Comparison of ENCODE assay signal across 8 mouse cellular contexts in the genomic region with DNA sequence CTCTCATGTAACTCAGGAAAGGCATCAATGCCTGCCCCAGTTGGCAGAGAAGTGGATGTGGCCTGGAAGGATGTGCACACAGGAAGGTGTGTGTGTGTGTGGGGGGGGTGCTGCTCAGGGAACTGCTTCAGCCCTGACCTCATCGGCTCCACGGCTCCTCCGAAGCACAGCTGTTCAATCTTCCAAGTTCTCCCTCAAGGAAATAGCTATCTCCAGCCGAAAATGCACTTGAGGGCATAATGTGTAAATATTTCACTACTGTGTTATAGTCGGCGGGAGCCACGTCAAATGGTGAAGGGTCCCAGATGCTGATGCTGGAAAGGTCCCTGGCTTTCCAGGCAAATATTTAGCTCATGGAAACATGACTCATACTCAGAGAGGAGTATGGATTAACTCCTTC. TPM values are rescaled to one million over a fixed set of nuclear protein-coding genes. Genes with fewer than 3 reads are reported as not detected.
DNase-seq lines count a peak whose midpoint lies in the region; ATAC-seq and TF ChIP-seq lines count a peak whose summit lies in the region.

No protein-coding gene starts in this region.

- no peaks in the 10 kb centered on the region for H3K27me3 ChIP-seq in forebrain, embryonic 10.5 days (ENCODE audit: poor library complexity, severe bottlenecking)
- H3K27me3 ChIP-seq in forebrain, embryonic 11.5 days (ENCODE audit: control insufficient read depth, insufficient read depth, low read length) = no peaks in the 10 kb centered on the region
- H3K27me3 ChIP-seq in liver, postnatal 0 days (ENCODE audit: insufficient read depth, low read length) = no peaks in the 10 kb centered on the region

- H3K4me3 ChIP-seq in forebrain, embryonic 10.5 days = no peak overlapping the region
- H3K4me3 ChIP-seq in forebrain, embryonic 11.5 days (ENCODE audit: low read depth, low read length) = no peak overlapping the region
- no peak overlapping the region for H3K4me3 ChIP-seq in liver, postnatal 0 days (ENCODE audit: low read depth, low read length)

- TF ChIP-seq EP300 in liver, postnatal 0 days (IDR thresholded peaks at IDR 0.05; ENCODE audit: low read depth) = no peak

- H3K9ac ChIP-seq in forebrain, embryonic 11.5 days (ENCODE audit: low read length) = no peak overlapping the region
- no peak overlapping the region for H3K9ac ChIP-seq in liver, postnatal 0 days (replicated peaks)

- TF ChIP-seq CTCF in liver, postnatal 0 days (IDR thresholded peaks at IDR 0.05; ENCODE audit: low read depth) = no peak

- peaks cover 6% of the 10 kb centered on the region; the same call in 1 of the 2 replicates for H3K36me3 ChIP-seq in forebrain, embryonic 10.5 days (replicated peaks)
- no peaks in the 10 kb centered on the region for H3K36me3 ChIP-seq in forebrain, embryonic 11.5 days (ENCODE audit: control insufficient read depth, insufficient read depth, low read length)
- no peaks in the 10 kb centered on the region; the same call in 1 of the 2 replicates for H3K36me3 ChIP-seq in liver, postnatal 0 days (replicated peaks; ENCODE audit: insufficient read depth, low read length)

- WGBS in forebrain, embryonic 10.5 days = 80% methylated on average over 7 of the region's 7 CpGs
- WGBS in forebrain, embryonic 11.5 days = 74% methylated on average over 7 of the region's 7 CpGs
- 53% methylated on average over 7 of the region's 7 CpGs for WGBS in liver, postnatal 0 days (ENCODE audit: insufficient replicate concordance)

- no peak for ATAC-seq in forebrain, embryonic 11.5 days (replicated peaks; ENCODE audit: low FRiP score)
- ATAC-seq in hematopoietic stem cell, adult 5-6 weeks (replicated peaks in 1 of 2; ENCODE audit: insufficient read depth in 1 of 2, low FRiP score in 2 of 2, low TSS enrichment in 1 of 2, low read depth in 1 of 2, poor library complexity in 2 of 2, severe bottlenecking in 2 of 2) = peak; percentile 47 to 57; a peak in 3 of 4 replicates
- ATAC-seq in liver, postnatal 0 days = peak; percentile 31; the same call in 1 of the 2 replicates

- peak overlapping the region; percentile 66 for H3K27ac ChIP-seq in forebrain, embryonic 10.5 days
- H3K27ac ChIP-seq in forebrain, embryonic 11.5 days (ENCODE audit: low read depth, low read length) = no peak overlapping the region
- H3K27ac ChIP-seq in liver, postnatal 0 days (ENCODE audit: low read depth) = 0 out of 2 replicates have a peak overlapping the region, but pooled peaks have one; percentile 24

- H3K4me2 ChIP-seq in forebrain, embryonic 11.5 days (ENCODE audit: low read depth, low read length, severe bottlenecking) = no peak overlapping the region
- no peak overlapping the region for H3K4me2 ChIP-seq in liver, postnatal 0 days (ENCODE audit: low read depth, low read length)

- DNase-seq in forebrain, embryonic 10.5 days (ENCODE audit: extremely low spot score, low spot score) = no peak
- DNase-seq in forebrain, embryonic 11.5 days (ENCODE audit: low spot score) = no peak
- DNase-seq in embryo, embryonic 10.5 days (ENCODE audit: low spot score) = peak; percentile 39
- DNase-seq in liver, postnatal 0 days = peak; percentile 36
- DNase-seq in B cell, adult 2 months = no peak
- no peak for DNase-seq in spleen, postnatal 36 days (ENCODE audit: low spot score in 2 of 2)
- DNase-seq in cerebellum, adult 9-10 months = no peak

- H3K9me3 ChIP-seq in forebrain, embryonic 10.5 days = no peaks in the 10 kb centered on the region
- no peaks in the 10 kb centered on the region for H3K9me3 ChIP-seq in forebrain, embryonic 11.5 days (ENCODE audit: control insufficient read depth, low read length)
- no peaks in the 10 kb centered on the region for H3K9me3 ChIP-seq in liver, postnatal 0 days (ENCODE audit: low read length)

- H3K4me1 ChIP-seq in forebrain, embryonic 10.5 days = peaks cover 30% of the 10 kb centered on the region
- peaks cover 5% of the 10 kb centered on the region; the same call in 1 of the 2 replicates for H3K4me1 ChIP-seq in forebrain, embryonic 11.5 days (replicated peaks; ENCODE audit: control insufficient read depth, insufficient read depth, low read length)
- peaks cover 9% of the 10 kb centered on the region; the same call in 1 of the 2 replicates for H3K4me1 ChIP-seq in liver, postnatal 0 days (ENCODE audit: insufficient read depth)

RNA-seq across cellular contexts. Expression of gene Tgfbi, which starts 25.6 kb away (rescaled TPM):
- 20.1 and 22.1 TPM in 2 replicates for polyA plus RNA-seq in forebrain, embryonic 10.5 days (2016; fragmentation: Nextera tagmentation; extraction: Ambion mirVana)
- 26.1 and 26.2 TPM in 2 replicates for polyA plus RNA-seq in forebrain, embryonic 11.5 days (2014; fragmentation: Nextera tagmentation; extraction: Ambion mirVana)
- total RNA-seq in hematopoietic stem cell, adult 5-6 weeks (2017) = 17.4 and 25.6 TPM in 2 replicates
- polyA plus RNA-seq in liver, postnatal 0 days (2015; fragmentation: Nextera tagmentation; extraction: Ambion mirVana) = 24.9 and 26.8 TPM in 2 replicates

Comparison
In these comparisons a context has a peak if more than half of its experiments do, and no peak if none do; other contexts are left out.
1. DNase-seq: peak in embryo, embryonic 10.5 days (single experiment) and liver, postnatal 0 days (single experiment); none in forebrain, embryonic 10.5 days (single experiment), forebrain, embryonic 11.5 days (single experiment), B cell, adult 2 months (0 of 2), spleen, postnatal 36 days (0 of 2) and cerebellum, adult 9-10 months (single experiment).